In genomic region chr4:45755097-45755496, GRCm38 (mm10) we compare ENCODE assay signal across 13 mouse cellular contexts. TPM values are rescaled to one million over a fixed set of nuclear protein-coding genes. Genes with fewer than 3 reads are reported as not detected.
DNase-seq lines count a peak whose midpoint lies in the region; ATAC-seq and TF ChIP-seq lines count a peak whose summit lies in the region.
"Had no signal": no experiment of that assay in that cellular context is flagged by ENCODE, and none has a peak within 500 bp of the region (broad histone marks: within the 10 kb centered on the region; RNA-seq: fewer than 3 reads in every experiment).

No protein-coding gene starts in this region.

- H3K27ac ChIP-seq in heart, embryonic 15.5 days: no peak overlapping the region
- no peak overlapping the region for H3K27ac ChIP-seq in heart, embryonic 12.5 days (ENCODE audit: poor library complexity, severe bottlenecking)
- peak overlapping the region; percentile 57; the same call in 1 of the 2 replicates for H3K27ac ChIP-seq in neural tube, embryonic 13.5 days (replicated peaks)
- H3K27ac ChIP-seq in hindbrain, embryonic 14.5 days: peak overlapping the region; percentile 43; the same call in 1 of the 2 replicates
- H3K27ac ChIP-seq in kidney, adult 2 months (ENCODE audit: insufficient read depth, low read depth, low read length): no peak overlapping the region
- H3K27ac ChIP-seq: limb, embryonic 12.5 days had no signal

- peak; percentile 23; the same call in 1 of the 2 replicates for ATAC-seq in heart, embryonic 15.5 days (replicated peaks; ENCODE audit: insufficient number of reproducible peaks, insufficient read depth, low FRiP score, low read depth)
- no peak for ATAC-seq in heart, embryonic 12.5 days (ENCODE audit: insufficient number of reproducible peaks, low FRiP score)
- ATAC-seq in neural tube, embryonic 13.5 days (ENCODE audit: low read depth): no peak
- no peak for ATAC-seq in hindbrain, embryonic 14.5 days (ENCODE audit: low FRiP score)
- ATAC-seq: intestine, postnatal 0 days had no signal

- no peak overlapping the region for H3K4me3 ChIP-seq in heart, embryonic 15.5 days
- H3K4me3 ChIP-seq in heart, embryonic 12.5 days: no peak overlapping the region
- H3K4me3 ChIP-seq in neural tube, embryonic 13.5 days: no peak overlapping the region
- H3K4me3 ChIP-seq in hindbrain, embryonic 14.5 days (replicated peaks; ENCODE audit: low read length): no peak overlapping the region
- H3K4me3 ChIP-seq in kidney, adult 2 months (ENCODE audit: insufficient read depth, low read depth, low read length): no peak overlapping the region
- H3K4me3 ChIP-seq: erythroblast, embryonic 14.5 days; limb, embryonic 12.5 days had no signal

- H3K9ac ChIP-seq in heart, embryonic 15.5 days: no peak overlapping the region
- no peak overlapping the region for H3K9ac ChIP-seq in heart, embryonic 12.5 days
- H3K9ac ChIP-seq in neural tube, embryonic 13.5 days: no peak overlapping the region
- no peak overlapping the region for H3K9ac ChIP-seq in hindbrain, embryonic 14.5 days

- H3K4me1 ChIP-seq in heart, embryonic 15.5 days (replicated peaks): peaks cover 25% of the 10 kb centered on the region
- H3K4me1 ChIP-seq in heart, embryonic 12.5 days (replicated peaks): peaks cover 16% of the 10 kb centered on the region
- peaks cover 59% of the 10 kb centered on the region for H3K4me1 ChIP-seq in neural tube, embryonic 13.5 days (replicated peaks)
- H3K4me1 ChIP-seq in hindbrain, embryonic 14.5 days (replicated peaks; ENCODE audit: control insufficient read depth, insufficient read depth, low read length): peaks cover 22% of the 10 kb centered on the region
- H3K4me1 ChIP-seq in kidney, adult 2 months (ENCODE audit: control insufficient read depth, insufficient read depth, low read length): no peaks in the 10 kb centered on the region

- no peak overlapping the region for H3K4me2 ChIP-seq in heart, embryonic 15.5 days
- H3K4me2 ChIP-seq in heart, embryonic 12.5 days: no peak overlapping the region
- no peak overlapping the region for H3K4me2 ChIP-seq in neural tube, embryonic 13.5 days
- no peak overlapping the region for H3K4me2 ChIP-seq in hindbrain, embryonic 14.5 days (replicated peaks)
- H3K4me2 ChIP-seq: limb, embryonic 12.5 days had no signal

- H3K27me3 ChIP-seq in heart, embryonic 15.5 days: no peaks in the 10 kb centered on the region
- H3K27me3 ChIP-seq in heart, embryonic 12.5 days (replicated peaks): peaks cover 9% of the 10 kb centered on the region; the same call in 1 of the 2 replicates
- H3K27me3 ChIP-seq in neural tube, embryonic 13.5 days: peaks cover 11% of the 10 kb centered on the region
- no peaks in the 10 kb centered on the region for H3K27me3 ChIP-seq in hindbrain, embryonic 14.5 days (ENCODE audit: control insufficient read depth, insufficient read depth, low read length)
- H3K27me3 ChIP-seq in kidney, adult 2 months (replicated peaks; ENCODE audit: control insufficient read depth, insufficient read depth, low read length): no peaks in the 10 kb centered on the region

- 68% methylated on average over 9 of the region's 9 CpGs for WGBS in heart, embryonic 15.5 days
- WGBS in heart, embryonic 12.5 days: 68% methylated on average over 9 of the region's 9 CpGs
- WGBS in neural tube, embryonic 13.5 days: 62% methylated on average over 9 of the region's 9 CpGs
- WGBS in hindbrain, embryonic 14.5 days: 36% methylated on average over 9 of the region's 9 CpGs
- WGBS in kidney, adult 2 months: 77% methylated on average over 9 of the region's 9 CpGs

- no peak for TF ChIP-seq CTCF in kidney, adult 2 months (conservative IDR thresholded peaks at IDR 0.05; ENCODE audit: insufficient read depth, insufficient read length, low read depth, low read length)

- H3K9me3 ChIP-seq in heart, embryonic 15.5 days (replicated peaks): no peaks in the 10 kb centered on the region
- no peaks in the 10 kb centered on the region for H3K9me3 ChIP-seq in heart, embryonic 12.5 days (replicated peaks)
- no peaks in the 10 kb centered on the region for H3K9me3 ChIP-seq in neural tube, embryonic 13.5 days
- H3K9me3 ChIP-seq in hindbrain, embryonic 14.5 days (ENCODE audit: control insufficient read depth, low read length): no peaks in the 10 kb centered on the region
- H3K9me3 ChIP-seq: limb, embryonic 12.5 days had no signal

- DNase-seq in neural tube, embryonic 10.5 days (ENCODE audit: extremely low spot score, low spot score): no peak
- no peak for DNase-seq in hindbrain, embryonic 14.5 days (ENCODE audit: low spot score)
- DNase-seq in right cerebral cortex, postnatal 14 days: no peak
- DNase-seq in urinary bladder, postnatal 10 days (ENCODE audit: low spot score): no peak
- no peak for DNase-seq in kidney, adult 2 months
- DNase-seq: adrenal gland, adult 8-10 months; gastrocnemius, postnatal 36 days had no signal

- no peak for TF ChIP-seq POLR2A in kidney, adult 2 months (IDR thresholded peaks at IDR 0.05; ENCODE audit: low read depth, low read length)

- no peaks in the 10 kb centered on the region for H3K36me3 ChIP-seq in heart, embryonic 15.5 days
- no peaks in the 10 kb centered on the region for H3K36me3 ChIP-seq in heart, embryonic 12.5 days
- H3K36me3 ChIP-seq in neural tube, embryonic 13.5 days: no peaks in the 10 kb centered on the region
- H3K36me3 ChIP-seq in hindbrain, embryonic 14.5 days (replicated peaks; ENCODE audit: control insufficient read depth, insufficient read depth): no peaks in the 10 kb centered on the region
- no peaks in the 10 kb centered on the region for H3K36me3 ChIP-seq in kidney, adult 2 months (ENCODE audit: control insufficient read depth, insufficient read depth, low read length)
- H3K36me3 ChIP-seq: limb, embryonic 12.5 days had no signal

RNA-seq across cellular contexts. Expression of gene Aldh1b1, which starts 43.7 kb away (rescaled TPM):
- polyA plus RNA-seq in heart, embryonic 15.5 days (2015; fragmentation: Nextera tagmentation; extraction: Ambion mirVana): 149 and 153 TPM in 2 replicates
- 104 and 107 TPM in 2 replicates for polyA plus RNA-seq in heart, embryonic 12.5 days (2016; fragmentation: Nextera tagmentation; extraction: Ambion mirVana)
- polyA plus RNA-seq in neural tube, embryonic 13.5 days (2015; fragmentation: Nextera tagmentation; extraction: Ambion mirVana): 14.8 and 16.5 TPM in 2 replicates
- polyA plus RNA-seq in hindbrain, embryonic 14.5 days (2014; fragmentation: Nextera tagmentation; extraction: Ambion mirVana): 9.6 and 10.8 TPM in 2 replicates
- polyA plus RNA-seq in kidney, adult 2 months (2012; rRNA removed): 4.2 and 5.8 TPM in 2 replicates

Comparison
In these comparisons a context has a peak if more than half of its experiments do, and no peak if none do; other contexts are left out.
1. H3K27ac ChIP-seq: peak in neural tube, embryonic 13.5 days (single experiment) and hindbrain, embryonic 14.5 days (single experiment); none in heart, embryonic 15.5 days (single experiment), heart, embryonic 12.5 days (single experiment) and kidney, adult 2 months (single experiment).